Mouse (Mus musculus) myocyte (in vitro differentiated cells): ENCODE data around the gene Ankrd53.

Experiments
- E2F4 ChIP-seq: IDR thresholded peaks from one replicate; pipeline ENCODE4 v1.6.1; 2011; ENCODE audit warnings: mild to moderate bottlenecking, control low read depth, moderate library complexity; ENCODE audit not compliant: insufficient read depth
- MAX ChIP-seq: IDR thresholded peaks from one replicate; pipeline ENCODE4 v1.6.1; 2011; ENCODE audit warnings: low read depth, mild to moderate bottlenecking, control low read depth
- POLR2A ChIP-seq: IDR thresholded peaks from one replicate; pipeline ENCODE4 v1.6.1; 2011; ENCODE audit warnings: low read depth, mild to moderate bottlenecking, control low read depth, moderate library complexity; ENCODE audit not compliant: insufficient read length
- POLR2AphosphoS2 ChIP-seq: IDR thresholded peaks from one replicate; pipeline ENCODE4 v1.6.1; 2011; ENCODE audit warnings: low read depth, control low read depth; ENCODE audit not compliant: insufficient read length
- USF1 ChIP-seq: IDR thresholded peaks from one replicate; pipeline ENCODE4 v1.6.1; 2011; ENCODE audit warnings: low read depth, mild to moderate bottlenecking, control low read depth, moderate library complexity

DNA sequence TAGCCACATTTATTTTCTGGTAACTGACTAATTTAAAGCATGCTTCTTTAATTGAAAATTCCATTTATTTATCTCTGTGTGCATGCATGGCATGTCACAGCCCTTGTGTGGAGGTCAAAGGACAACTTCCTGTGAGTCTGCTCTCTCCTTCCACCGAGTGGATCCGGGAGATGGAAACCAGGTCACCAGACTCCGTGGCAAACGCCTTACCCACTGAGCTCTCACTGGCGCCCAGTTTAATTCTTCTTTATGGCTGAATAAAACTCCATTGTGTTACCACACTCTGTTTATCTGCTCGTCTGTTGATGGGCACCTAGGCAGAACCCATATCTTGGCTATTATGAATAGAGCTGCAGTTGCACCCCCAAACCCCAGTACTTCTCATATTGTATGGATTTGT is 39.9 kb upstream of the Ankrd53 start:
- no peak for TF ChIP-seq POLR2A
- TF ChIP-seq POLR2AphosphoS2 = no peak
- TF ChIP-seq MAX = no peak
- TF ChIP-seq USF1 = no peak
- TF ChIP-seq E2F4 = no peak
